Mouse (Mus musculus): ENCODE measurements at regions not wholly inside any gene's neighbourhood (a gene's known extent, or its start where the extent isn't known, plus 50 kb on each side); places are given as distances from the start of the nearest gene placed in this dataset.
"Not testable (repeated sequence)": the region's sequence is repeated elsewhere in the genome, so short reads cannot be mapped to it uniquely, and the experiment has no call there.

DNA sequence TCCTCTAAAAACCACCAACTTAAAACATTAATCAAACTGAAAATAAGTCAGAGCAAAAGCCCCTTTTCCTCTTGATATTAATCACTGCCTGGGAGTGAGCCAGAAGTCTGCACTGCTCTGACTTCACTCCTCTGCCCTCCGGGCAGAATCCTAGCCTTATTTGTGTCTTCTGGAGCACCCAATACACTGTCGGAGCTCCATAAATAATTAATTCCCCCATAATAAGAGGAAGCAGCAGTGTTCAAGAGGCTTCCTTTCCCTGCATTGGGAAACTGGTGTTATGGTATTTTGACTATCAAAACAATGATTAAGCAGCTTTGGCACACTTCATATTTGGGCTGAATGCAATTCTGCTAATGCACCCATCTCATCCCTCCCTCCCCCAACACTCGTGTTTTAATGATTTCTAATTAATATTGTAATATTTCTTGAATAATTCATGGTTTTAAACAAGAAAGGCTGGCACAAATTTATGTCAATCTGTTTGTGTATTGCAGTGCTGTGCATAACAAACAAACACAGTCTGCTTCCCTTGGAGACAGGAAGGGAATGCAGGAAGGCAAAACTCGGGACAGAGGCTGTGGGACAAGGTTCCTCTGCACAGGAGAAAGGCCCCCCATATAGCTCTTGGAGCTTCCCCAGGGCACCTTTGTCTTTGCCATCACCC lies 523.5 kb upstream of the Stxbp6 start:
- no peak for ATAC-seq (replicated peaks; ENCODE audit: poor library complexity, severe bottlenecking)

DNA sequence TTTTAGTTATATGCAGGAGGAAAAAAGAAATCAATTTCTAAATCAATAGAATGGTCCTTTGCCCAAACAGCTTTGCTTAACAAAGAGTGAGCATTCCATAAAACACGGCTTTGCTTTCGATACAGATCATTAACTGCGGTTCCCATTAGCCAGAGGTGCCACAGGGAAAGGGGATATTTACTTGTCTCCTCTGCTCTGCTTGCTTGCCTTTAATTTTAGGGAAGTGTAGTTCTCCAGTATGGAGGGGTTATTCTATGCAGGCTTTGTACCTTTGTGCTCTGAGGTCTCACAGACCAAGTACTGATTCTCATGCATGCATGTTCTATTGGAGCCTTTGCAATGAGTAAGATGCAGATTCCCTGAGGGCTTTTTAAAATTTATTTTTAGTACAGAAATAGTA lies 520.2 kb upstream of the Stxbp6 start:
- ATAC-seq (replicated peaks; ENCODE audit: poor library complexity, severe bottlenecking), result no peak

DNA sequence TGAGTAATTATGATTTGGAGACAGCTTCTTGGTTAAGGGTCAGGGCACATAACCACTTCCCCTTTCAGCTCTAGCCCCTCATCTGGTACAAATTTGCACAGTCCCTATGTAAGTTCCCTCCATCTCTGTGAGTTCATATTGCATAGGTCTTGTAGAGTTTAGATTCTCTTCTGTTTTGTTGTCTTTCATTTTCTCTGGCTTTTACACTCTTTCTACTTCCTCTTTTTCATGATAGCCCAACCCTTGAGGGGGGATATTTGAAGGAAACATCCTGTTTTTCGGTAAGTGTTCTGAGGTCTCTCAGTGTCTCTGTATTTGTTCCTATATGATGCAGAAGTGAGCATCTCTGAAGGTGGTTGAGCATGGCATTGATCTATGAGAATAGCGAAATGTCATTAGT lies 515.7 kb upstream of the Stxbp6 start:
- no peak for ATAC-seq (replicated peaks; ENCODE audit: poor library complexity, severe bottlenecking)

DNA sequence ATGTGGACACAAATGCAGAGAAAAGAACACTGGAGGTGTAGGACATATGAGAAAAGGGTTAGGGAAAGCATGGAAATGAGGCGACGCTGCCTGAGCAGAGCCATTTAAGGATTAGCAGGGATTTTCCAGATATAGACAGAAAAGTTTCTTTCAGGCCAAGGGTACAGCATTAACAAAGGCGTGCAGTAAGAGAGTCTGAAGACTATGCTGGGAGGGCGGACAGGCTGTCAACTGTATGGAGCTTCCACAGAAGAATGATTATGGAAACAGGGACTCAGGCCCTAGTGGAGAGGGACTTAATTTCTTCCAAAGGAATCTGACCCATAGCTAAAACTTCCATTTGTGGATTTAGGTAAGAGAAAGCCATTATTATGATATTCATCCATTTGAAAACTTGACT lies 511.3 kb upstream of the Stxbp6 start:
- ATAC-seq (replicated peaks; ENCODE audit: poor library complexity, severe bottlenecking), result no peak

DNA sequence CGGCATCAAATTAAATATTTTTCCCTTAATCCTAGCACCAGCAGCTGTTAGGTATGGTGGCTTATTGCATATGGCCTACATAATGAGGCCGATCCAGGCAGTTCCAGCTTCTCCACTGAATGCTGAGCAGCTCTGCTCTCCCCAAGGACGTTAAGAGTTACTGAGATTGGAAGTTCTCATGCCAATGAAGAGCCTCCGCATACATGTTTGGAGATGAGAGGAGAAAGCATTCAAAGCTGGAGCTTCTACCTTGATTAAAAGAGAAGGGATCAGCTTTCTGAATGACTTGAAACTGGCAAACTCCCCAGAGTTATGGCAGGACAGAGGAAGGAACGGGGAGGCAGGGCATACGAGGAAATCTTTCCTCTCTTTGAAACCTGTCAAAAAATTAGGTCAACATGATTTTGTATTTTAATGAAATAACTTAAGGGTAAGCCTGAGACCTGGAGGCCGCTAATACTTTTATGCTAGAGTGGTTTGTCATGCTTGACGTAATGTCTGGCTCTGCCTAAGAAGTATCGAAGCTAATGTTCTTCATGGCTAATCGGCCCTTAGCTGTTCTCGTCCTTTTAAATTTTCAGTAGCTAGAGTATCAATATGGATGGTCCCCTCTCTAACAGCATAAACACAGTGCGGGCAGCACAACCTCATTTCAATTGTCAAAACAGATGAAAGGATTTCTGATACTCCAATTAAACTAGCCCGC lies 489.0 kb upstream of the Stxbp6 start:
- ATAC-seq (replicated peaks; ENCODE audit: poor library complexity, severe bottlenecking), result no peak

DNA sequence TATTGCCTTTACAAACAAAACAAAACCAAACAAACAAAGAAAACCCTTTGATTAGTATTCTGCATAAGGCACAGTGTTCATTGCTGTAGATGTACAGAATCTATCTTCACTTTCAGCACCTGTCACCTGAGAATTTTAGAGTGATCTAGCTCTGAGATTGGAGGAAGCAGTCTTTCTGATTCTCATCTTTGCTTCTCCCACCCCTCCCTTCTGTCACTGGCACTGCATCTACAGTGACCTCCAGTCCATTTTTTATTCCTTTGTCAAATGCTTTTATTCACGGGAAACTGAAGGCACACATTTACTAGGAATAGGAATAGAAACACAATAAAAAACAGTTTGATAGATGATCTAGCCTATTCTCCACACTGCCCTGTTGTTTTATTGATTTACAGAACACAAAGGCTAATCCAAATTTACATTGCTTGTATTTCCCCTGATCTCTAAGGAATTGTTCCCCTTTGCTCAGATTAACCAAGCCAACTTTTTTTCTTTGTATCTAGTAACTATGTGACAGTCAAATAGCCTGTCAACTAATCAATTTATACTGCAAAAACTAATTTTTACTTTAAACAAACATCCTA lies 488.2 kb upstream of the Stxbp6 start:
- ATAC-seq (replicated peaks; ENCODE audit: poor library complexity, severe bottlenecking), result no peak

DNA sequence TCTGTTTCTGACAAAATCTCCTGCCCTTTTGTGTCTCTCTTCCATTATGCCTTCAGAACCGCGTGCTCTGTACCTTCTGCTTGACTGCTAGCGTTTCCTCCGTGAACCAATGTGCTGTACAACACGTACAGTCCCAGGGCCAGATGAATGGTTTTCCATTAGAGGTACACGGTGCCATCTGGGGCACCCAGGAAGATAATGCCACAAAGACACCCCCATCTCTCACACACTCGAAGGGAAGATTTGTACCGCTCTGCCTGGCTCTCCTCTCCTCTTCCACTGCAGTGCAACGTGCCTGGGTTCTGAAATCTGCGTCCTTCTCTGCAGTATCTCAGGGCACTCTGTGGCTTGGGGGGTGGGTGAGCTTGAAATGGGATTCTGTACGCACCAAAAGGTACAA lies 487.4 kb upstream of the Stxbp6 start:
- no peak for ATAC-seq (replicated peaks; ENCODE audit: poor library complexity, severe bottlenecking)

DNA sequence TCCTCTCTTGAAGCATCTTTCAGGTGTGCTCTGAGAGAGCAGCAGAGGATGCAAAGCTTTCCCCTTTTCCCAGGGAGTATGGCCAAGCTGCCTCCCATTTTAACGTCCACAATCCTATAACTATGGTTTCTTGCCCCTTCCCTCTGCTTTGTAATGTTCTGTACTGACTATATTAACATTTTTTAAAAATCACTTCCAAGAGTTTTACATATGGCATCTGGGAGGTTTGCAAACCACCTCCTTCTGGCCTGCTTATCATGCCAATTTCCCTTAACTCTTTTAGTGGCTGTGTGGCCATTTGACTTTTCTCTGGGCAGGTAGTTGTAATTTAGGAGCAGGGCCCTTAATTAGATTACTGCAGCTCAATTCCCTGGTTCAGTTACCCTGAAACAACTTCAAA lies 486.9 kb upstream of the Stxbp6 start:
- no peak for ATAC-seq (replicated peaks; ENCODE audit: poor library complexity, severe bottlenecking)

DNA sequence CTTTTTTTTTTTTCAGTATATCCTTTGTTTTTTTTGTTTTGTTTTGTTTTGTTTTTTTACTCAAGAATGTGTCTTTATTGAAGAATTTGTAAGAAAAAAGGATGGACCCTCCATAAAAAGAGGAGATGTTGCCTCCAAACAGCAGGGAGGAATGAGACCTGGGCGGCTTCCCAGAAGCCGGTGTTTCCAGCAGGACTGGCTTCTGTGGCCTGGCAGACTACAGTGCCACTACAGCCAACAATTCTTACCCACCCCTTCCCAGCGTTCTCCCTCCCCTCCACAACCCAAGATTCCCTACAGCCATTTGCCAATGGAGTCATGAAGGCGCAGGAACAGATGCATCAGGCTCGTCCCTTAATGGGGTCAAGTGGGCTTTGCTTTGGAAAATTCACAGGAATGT lies 475.4 kb upstream of the Stxbp6 start:
- ATAC-seq (replicated peaks; ENCODE audit: poor library complexity, severe bottlenecking), result not testable (repeated sequence)

DNA sequence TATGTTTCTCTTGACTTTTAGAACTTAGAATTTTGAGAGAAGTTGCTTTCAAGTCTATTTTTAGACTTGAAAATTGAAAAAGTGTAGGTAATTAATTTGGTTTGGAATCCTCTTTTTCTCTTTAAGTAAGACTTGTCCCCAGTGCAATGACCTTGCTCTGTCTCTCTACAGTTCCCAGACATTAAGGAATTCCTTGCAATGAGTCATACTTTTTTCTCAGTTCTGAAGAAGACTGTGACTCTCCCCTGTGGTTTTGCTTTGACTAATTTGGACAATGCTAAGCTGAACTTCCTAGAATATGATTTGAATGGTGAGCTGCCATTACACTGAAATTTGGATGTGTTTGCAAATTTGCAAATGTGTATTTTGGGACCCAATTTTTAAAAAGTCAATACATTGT lies 445.0 kb upstream of the Stxbp6 start:
- ATAC-seq (replicated peaks; ENCODE audit: poor library complexity, severe bottlenecking), result no peak

DNA sequence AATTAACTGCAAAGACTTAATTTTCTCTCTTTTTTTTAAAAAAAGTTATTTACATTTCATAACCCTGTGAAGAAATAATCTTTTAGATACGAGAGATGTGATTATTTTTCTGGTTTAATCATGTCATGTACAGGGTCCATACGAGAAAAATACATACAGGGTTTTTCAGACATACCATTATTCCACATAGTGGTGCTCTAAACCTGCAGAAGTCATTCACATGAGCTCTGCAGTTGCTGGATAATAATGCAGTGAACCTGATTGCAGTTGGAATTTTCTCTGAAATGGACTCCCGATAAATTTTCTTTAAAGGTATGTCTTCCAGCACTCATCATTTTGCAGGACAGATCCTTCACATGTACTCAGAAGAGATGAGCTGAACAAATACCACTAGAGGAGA lies 439.9 kb upstream of the Stxbp6 start:
- no peak for ATAC-seq (replicated peaks; ENCODE audit: poor library complexity, severe bottlenecking)

DNA sequence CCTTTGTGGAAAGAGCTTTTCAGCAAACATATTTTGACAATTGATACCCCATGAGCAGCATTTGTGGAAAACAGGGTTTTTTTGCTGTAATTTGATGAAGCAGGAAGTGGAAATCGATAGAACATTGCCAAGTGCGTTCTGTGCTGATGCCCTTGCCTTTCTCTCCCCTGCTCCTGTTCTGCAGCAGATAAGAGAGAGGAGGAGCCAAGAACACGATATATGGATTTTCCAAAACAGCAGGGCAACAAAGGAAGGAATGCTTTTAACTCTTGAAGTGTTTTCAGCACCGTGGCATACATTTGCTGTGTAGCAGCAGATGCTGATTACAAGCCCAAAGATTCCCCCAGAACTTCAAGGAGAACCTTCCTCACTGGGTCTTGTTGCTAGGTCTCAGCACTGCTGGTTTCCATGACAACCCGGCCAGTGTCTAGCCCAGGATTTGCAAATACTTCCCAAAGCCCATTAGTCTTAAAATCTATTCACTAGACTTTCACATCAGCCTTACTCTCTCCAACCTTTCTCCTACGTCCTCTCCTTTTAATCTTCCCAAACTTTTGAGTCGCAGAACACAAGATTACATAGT lies 433.0 kb upstream of the Stxbp6 start:
- no peak for ATAC-seq (replicated peaks; ENCODE audit: poor library complexity, severe bottlenecking)

DNA sequence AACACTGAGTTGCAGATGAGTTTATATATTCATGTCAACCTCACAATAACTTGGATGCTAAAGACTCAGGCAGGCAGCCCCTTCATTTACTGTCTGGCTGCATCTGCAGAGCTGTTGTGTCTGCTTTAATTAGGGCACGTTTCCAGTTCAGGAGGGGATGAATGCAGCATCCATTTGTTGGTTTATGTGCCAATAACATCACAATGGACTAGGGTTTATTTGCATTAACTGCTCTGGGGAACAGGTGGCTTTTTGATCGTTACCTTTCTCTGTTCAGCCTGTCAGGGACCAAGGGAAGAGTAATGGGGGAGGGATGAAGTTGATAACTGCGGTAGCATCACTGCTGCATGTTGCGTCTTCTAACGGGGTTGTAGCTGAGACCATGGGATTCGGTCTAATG lies 425.3 kb upstream of the Stxbp6 start:
- ATAC-seq (replicated peaks; ENCODE audit: poor library complexity, severe bottlenecking), result no peak

DNA sequence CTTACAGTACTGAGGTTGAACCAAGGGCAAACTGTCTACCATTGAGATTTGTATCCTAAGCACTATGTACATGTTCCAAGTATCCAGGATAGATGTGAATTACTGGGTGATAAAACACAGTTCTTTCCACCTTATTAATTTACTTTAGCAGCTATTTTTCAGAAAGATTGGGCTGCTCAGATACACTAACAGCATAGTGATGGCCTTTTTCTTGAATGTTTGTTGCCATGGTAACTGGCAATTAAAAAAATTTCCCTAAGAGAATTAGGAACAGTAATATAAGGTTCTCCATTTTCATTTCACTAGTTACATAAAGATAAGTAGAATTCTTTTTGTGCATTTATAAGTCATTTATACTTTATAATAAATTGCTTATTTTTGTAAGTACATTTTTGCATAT lies 423.7 kb upstream of the Stxbp6 start:
- ATAC-seq (replicated peaks; ENCODE audit: poor library complexity, severe bottlenecking), result no peak

DNA sequence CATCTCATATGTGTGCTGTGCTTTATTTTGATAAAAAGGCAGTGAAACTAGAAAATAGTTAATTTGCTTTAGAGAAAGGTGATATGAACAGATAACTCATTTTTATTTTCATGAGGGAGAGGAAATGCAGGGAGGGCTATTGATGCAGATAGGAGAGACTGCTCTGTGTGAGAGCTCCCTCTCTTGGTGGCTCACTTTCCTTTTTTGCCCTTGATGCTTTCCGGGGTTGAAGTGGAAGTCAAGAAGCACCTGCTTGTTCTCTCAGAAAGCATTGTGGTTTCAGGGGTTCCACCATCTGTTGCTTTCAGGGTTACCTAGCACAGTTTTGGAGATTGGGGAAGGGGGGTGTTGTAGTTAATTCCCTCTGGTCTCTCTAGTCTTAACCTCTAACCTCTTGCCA lies 414.5 kb upstream of the Stxbp6 start:
- no peak for ATAC-seq (replicated peaks; ENCODE audit: poor library complexity, severe bottlenecking)

DNA sequence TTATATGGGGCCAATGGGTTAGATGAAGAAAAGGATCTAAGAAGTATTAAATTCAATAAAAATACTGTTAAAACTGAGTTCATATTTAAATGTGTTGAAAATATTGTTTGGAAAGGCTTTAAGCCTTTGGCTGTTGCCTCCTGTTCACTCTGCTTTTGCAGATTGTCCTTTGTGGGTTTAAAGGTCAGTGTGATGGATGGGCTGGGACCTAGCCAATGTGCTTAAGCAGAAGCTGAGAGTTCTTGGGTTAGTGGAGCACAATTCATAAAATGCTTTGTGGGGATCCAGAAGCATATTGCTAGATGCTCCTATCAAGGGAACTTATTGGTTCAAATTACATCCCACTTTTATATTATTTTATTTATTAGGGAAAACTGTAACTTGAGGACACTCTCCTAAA lies 402.4 kb upstream of the Stxbp6 start:
- ATAC-seq (replicated peaks; ENCODE audit: poor library complexity, severe bottlenecking), result no peak

DNA sequence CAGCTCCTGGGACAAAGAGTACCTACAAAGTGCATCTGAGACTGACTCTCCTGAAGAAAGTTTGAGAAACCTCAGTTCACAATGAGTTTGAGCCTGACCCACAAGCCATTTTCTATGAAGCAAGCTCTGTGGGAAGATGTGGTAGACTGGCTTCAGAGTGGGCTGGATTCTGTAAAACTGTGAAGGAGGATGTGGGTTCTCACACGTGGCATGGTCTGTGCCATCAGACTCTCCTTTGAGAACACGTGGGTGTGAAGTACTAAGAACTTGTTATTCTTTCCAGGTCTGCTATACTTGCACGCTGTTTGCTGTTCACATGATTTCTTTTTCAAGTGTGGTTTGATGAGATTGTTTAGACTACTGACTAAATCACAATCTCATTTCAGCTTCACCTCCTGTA lies 393.6 kb upstream of the Stxbp6 start:
- ATAC-seq (replicated peaks; ENCODE audit: poor library complexity, severe bottlenecking), result no peak

DNA sequence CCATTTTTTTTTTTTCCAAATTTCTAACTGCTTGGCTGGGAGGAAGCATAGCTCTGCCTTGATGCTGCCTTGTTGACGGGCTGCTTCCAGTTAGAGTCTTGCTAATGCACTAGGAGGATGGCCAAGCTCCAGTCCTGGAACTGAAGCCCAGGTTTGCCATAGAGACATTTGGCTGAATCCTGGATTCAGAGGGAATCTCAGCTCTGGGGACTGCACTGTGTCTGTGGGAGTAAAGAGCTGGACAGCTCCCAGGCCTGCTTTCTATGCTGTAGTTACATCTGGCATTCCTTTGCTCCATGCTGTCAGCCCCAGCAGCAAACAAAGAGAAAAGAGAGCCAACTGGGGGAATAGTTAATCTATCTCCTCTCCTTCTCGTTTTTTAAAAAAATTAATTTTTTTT lies 392.5 kb upstream of the Stxbp6 start:
- ATAC-seq (replicated peaks; ENCODE audit: poor library complexity, severe bottlenecking), result no peak

DNA sequence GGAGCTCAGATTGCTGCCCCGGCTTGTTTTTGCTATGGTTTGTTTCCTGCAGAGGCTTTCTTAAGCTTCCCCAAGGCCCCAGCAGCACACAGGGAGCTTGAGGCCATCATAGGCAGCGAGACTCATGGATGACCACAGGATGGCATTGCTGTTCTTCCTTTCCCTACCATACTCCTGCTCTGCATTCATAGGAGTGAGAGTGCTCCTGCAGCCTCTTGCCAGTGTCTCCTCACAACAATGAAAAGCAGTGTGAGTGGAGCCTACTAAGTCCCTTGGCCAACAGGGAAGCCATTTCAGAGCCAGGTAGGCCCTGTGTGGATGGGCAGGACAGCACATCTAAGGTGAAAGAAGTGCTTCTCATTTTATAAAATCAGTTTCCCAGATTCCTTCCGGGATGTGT lies 391.6 kb upstream of the Stxbp6 start:
- ATAC-seq (replicated peaks; ENCODE audit: poor library complexity, severe bottlenecking), result no peak

DNA sequence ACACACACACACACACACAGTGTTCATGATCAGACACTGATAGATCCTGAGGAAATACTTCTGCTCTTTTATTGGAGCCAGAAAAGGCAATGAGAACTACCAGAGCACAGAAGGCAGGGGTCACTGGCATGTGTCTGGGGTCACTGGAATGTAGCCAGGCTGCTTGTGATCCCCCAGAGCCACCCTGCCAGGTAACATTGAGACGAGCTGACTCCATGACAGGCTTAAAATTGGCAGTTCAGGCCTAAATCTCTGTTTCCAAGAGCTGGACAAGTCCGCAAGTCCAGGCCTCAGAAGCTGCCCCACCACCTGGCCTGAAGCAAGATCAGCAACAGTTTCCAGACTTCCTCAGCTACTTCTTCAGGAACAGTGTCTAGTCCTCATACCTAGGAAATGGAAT lies 390.4 kb upstream of the Stxbp6 start:
- ATAC-seq (replicated peaks; ENCODE audit: poor library complexity, severe bottlenecking), result no peak

DNA sequence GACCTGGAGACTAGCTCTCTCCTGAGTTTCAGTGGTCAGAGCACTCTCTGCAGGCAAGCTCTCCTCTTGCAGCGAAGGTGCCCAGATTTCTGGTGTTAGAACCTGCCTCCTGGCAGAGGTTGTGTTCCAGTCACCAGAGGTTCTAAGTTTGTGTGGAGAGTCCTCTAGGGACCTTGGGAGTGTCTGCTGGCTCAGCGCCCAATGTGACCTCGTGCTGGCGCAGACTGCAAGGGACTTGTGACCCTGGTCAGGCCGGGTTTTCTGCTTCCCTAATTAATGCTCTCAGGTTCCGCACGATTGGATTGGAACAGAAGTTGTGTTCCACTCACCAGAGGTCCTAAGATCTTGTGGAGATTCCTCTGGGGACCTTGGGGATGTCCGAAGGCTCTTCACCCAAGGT lies 384.2 kb upstream of the Stxbp6 start:
- ATAC-seq (replicated peaks; ENCODE audit: poor library complexity, severe bottlenecking), result not testable (repeated sequence)
